Mouse (Mus musculus): ENCODE results near the gene Vmn2r83. TPM values are rescaled to one million over a fixed set of nuclear protein-coding genes. Genes with fewer than 3 reads are reported as not detected.
"Not testable (repeated sequence)": the region's sequence is repeated elsewhere in the genome, so short reads cannot be mapped to it uniquely, and the experiment has no call there.

Vmn2r83 gene
- polyA plus RNA-seq (2016; fragmentation: Nextera tagmentation; extraction: Ambion mirVana): not detected in 2 replicates

DNA sequence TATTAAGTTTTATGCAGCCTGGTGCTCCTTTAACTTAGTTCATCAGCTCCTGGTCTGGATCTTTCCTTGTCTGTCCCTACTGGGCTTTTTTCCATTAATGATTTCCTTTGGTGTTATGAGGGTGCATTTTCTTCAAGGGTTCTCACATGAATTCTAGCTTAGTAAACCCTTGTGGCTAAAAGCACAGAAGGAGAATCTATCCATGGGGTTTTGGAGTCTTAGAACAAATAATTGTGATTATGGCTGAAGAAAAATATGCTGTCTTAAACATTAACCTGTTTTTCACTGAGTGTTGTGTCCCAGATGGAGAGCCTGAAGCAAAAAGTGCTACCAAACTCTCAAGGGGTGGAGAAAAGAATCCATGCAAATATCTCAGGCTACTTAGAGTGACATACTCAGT is at the start of gene Vmn2r83:
Vmn2r83 (plus strand) TSS at position 301 of the 400 bp plus-strand sequence.
- Histone ChIP-seq H3K27ac (no peak within 1 kb of the TSS), H3K4me1 (no peaks in the 10 kb centered on the region), H3K9me3 (no peaks in the 10 kb centered on the region), H3K36me3 (no peaks in the 10 kb centered on the region), H3K27me3 (ENCODE audit: insufficient read depth, poor library complexity, severe bottlenecking) (no peaks in the 10 kb centered on the region), H3K4me3 (no peak within 1 kb of the TSS)
- DNase-seq (ENCODE audit: low spot score): no peak

GRCm38 (mm10) chr10:79435141-79435820 is 33.2 kb upstream of the Vmn2r83 start:
- H3K4me3 ChIP-seq; H3K9me3 ChIP-seq; H3K36me3 ChIP-seq; H3K27ac ChIP-seq; H3K4me1 ChIP-seq; DNase-seq (ENCODE audit: low spot score); H3K27me3 ChIP-seq (ENCODE audit: insufficient read depth, poor library complexity, severe bottlenecking): not testable (repeated sequence)
- 78% methylated on average over 23 of the region's 23 CpGs for WGBS

DNA sequence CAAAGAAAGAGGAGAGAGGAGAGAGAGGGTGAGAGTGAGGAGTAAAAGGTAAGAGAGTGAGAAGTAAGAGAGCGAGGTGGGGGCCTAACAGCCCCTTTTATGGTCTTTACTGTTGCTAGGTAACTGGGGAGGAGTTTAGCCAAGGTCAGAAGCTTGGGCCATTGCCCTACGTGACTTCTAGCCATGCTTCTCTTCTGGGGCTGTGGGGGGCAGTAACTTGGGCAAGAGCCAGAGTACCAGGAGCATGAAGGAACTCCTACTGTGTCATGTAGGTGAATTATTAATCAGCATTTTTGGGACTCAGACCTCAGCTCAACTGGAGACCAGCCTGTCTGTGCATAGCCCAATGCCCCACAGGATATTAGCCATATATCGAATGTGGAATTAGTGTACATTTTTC is 27.4 kb downstream of the Vmn2r83 start:
- no peak overlapping the region for H3K27ac ChIP-seq
- H3K4me3 ChIP-seq: no peak overlapping the region
- H3K27me3 ChIP-seq (ENCODE audit: insufficient read depth, poor library complexity, severe bottlenecking): no peaks in the 10 kb centered on the region
- 0 out of 2 replicates have a peak, but pooled peaks cover 2% of the 10 kb centered on the region for H3K9me3 ChIP-seq
- no peaks in the 10 kb centered on the region for H3K36me3 ChIP-seq
- 60% methylated on average over 3 of the region's 3 CpGs for WGBS
- DNase-seq (ENCODE audit: low spot score): no peak
- H3K4me1 ChIP-seq: no peaks in the 10 kb centered on the region

DNA sequence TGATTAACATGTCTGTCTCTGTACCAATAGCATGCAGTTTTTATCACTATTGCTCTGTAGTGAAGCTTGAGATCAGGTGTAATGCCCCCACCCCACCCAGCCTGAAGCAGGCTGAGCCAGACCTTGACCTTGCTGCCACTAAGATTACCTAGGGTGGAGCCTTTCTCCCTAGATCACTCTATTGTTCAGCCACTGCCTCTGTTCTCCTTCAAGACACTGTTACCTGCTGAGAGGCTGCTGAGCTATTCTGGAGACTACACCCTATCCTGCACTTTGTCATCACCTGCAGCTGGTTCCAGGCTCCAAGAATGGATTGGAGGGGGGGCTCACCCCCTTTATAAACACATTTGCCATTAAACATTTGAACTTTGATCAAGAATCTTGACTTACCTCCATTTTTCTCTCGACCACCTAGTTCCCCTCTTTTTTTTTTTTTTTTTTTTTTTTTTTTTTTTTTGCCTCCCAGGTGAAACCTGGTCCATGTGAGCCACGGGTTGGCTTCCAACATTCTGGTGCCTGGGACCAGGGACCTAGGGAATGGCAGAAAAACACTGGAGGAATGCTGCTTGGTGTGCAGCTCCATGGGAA is 28.3 kb downstream of the Vmn2r83 start:
- Histone ChIP-seq H3K36me3 (no peaks in the 10 kb centered on the region), H3K9me3 (0 out of 2 replicates have a peak, but pooled peaks cover 2% of the 10 kb centered on the region), H3K4me1 (no peaks in the 10 kb centered on the region), H3K27ac (no peak overlapping the region), H3K27me3 (ENCODE audit: insufficient read depth, poor library complexity, severe bottlenecking) (no peaks in the 10 kb centered on the region), H3K4me3 (no peak overlapping the region)
- no peak for DNase-seq (ENCODE audit: low spot score)
- WGBS: 55% methylated on average over 2 of the region's 2 CpGs

- 63% methylated on average over 6 of the region's 6 CpGs for WGBS
- DNase-seq (ENCODE audit: low spot score): no peak
Measured at GRCm38 (mm10) chr10:79502830-79503644, 34.5 kb downstream of the Vmn2r83 start.

GRCm38 (mm10) chr10:79506709-79507108 is 38.2 kb downstream of the Vmn2r83 start:
- no peak for DNase-seq (ENCODE audit: low spot score)
- Histone ChIP-seq H3K4me3 (no peak overlapping the region), H3K27ac (no peak overlapping the region), H3K36me3 (no peaks in the 10 kb centered on the region), H3K4me1 (no peaks in the 10 kb centered on the region), H3K9me3 (no peaks in the 10 kb centered on the region), H3K27me3 (ENCODE audit: insufficient read depth, poor library complexity, severe bottlenecking) (no peaks in the 10 kb centered on the region)
- WGBS: 74% methylated on average over 2 of the region's 2 CpGs

More at GRCm38 (mm10) chr10:79502830-79503644, 34.5 kb downstream of the Vmn2r83 start:
- Histone ChIP-seq H3K4me3 (no peak overlapping the region), H3K27me3 (ENCODE audit: insufficient read depth, poor library complexity, severe bottlenecking) (no peaks in the 10 kb centered on the region), H3K36me3 (no peaks in the 10 kb centered on the region), H3K27ac (no peak overlapping the region), H3K4me1 (no peaks in the 10 kb centered on the region), H3K9me3 (0 out of 2 replicates have a peak, but pooled peaks cover 2% of the 10 kb centered on the region)

DNA sequence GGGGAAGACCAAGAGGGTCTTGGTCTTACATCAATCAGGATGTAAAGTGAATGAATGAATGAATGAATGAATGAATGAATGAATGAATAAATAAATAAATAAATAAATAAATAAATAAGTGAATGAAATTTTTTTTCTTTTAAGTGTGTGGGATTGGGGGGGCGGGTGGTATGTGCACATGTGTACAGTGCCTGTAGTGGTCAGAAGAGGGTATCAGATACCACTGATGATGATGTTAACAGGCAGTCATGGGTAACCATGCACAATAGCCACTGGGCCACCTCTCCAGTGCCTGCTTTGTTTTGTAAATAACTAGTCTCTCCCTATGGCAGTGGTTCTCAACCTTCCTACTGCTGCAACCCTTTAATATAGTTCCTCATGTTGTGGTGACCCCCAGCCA is 55.9 kb downstream of the Vmn2r83 start:
- no peaks in the 10 kb centered on the region for H3K9me3 ChIP-seq
- H3K27me3 ChIP-seq (ENCODE audit: insufficient read depth, poor library complexity, severe bottlenecking): no peaks in the 10 kb centered on the region
- H3K4me1 ChIP-seq: no peaks in the 10 kb centered on the region; the same call in 1 of the 2 replicates
- no peak overlapping the region for H3K27ac ChIP-seq
- no peak overlapping the region for H3K4me3 ChIP-seq
- DNase-seq (ENCODE audit: low spot score): no peak
- H3K36me3 ChIP-seq: peaks cover 25% of the 10 kb centered on the region
- WGBS: 74% methylated on average over 1 of the region's 1 CpGs

DNA sequence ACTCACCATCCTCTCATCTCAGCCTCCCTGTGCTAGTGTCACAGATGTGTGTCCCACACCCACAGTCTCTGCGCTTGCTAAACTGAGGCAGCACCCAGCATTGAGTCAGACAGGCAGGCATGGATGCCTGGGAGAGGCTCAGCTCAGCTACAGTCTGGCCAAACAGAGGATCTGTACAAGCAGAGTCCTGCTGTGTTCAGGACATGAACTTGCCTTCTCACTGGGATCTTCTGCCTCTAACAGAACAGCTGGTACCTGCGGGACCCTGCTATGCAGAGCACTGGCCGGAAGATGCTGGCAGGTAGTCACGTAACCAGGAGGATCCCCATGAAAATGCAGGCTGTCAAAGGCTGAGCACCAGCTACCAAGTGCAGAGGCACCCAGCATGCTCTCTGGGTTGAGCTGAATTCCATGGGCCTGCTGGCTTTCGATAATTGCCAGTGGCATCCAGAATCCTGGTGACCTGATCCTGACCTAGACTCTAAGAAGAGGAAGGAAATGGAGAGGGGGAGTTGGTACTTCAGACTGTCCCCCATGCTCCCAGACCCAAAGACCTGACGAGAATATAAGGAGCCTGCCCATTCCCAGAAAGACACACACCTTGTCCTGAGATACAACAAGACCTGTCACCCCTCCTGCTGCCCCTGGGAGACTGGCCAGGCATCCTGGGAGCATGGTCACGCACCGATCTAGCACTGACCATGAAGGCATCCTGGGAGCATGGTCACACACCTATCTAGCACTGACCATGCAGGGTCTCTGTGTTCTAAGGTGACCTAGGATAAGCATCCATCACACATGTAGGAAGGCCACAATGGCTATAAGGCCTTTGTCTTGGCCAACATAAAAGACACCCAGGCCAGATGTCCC is 57.2 kb downstream of the Vmn2r83 start:
- no peaks in the 10 kb centered on the region for H3K27me3 ChIP-seq (ENCODE audit: insufficient read depth, poor library complexity, severe bottlenecking)
- 0 out of 2 replicates have a peak, but pooled peaks cover 3% of the 10 kb centered on the region for H3K4me1 ChIP-seq
- no peak overlapping the region for H3K27ac ChIP-seq
- H3K4me3 ChIP-seq: no peak overlapping the region
- peaks cover 29% of the 10 kb centered on the region for H3K36me3 ChIP-seq
- WGBS: 92% methylated on average over 8 of the region's 8 CpGs
- H3K9me3 ChIP-seq: no peaks in the 10 kb centered on the region
- peak; percentile 74 for DNase-seq (ENCODE audit: low spot score)

DNA sequence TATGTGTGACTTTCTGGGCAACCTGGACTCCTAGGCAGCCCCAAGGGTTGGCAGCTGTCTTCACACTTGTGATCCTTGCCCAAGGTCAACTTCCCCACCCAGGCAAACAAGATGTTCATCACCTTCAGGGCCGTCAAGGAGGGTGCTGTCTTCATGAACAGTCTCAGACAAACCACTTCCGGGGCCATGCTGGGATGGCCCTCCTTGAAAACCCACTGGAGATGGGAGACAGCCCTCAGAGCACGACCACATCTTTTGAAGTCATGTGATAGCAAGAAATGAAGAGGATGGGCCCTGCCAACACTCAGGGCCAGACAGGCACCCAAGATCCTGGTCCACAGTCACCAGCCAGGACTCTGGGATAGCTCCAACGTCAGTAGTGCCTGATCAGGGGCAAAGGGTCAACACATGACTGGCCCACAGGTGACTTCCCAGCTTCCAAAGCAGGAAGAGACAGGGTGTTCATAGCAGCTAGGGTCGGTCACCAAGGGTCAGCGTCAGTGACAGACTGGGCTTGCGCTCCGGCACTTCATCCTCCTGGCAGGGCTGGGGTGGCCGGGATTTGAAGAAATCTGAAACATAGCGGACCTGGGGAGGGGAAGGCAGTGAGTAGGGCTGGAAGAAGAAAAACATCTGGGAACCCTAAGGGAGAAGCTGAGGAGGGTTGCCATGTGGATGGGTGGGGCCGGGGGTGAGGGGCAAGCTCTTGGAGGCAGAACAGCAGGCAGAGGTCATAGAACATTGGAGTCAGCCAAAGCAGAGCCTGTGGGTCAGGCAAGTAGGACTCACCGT is 58.3 kb downstream of the Vmn2r83 start:
- no peak overlapping the region for H3K4me3 ChIP-seq
- no peak overlapping the region for H3K27ac ChIP-seq
- H3K27me3 ChIP-seq (ENCODE audit: insufficient read depth, poor library complexity, severe bottlenecking): no peaks in the 10 kb centered on the region
- H3K9me3 ChIP-seq: no peaks in the 10 kb centered on the region
- 0 out of 2 replicates have a peak, but pooled peaks cover 3% of the 10 kb centered on the region for H3K4me1 ChIP-seq
- no peak for DNase-seq (ENCODE audit: low spot score)
- H3K36me3 ChIP-seq: peaks cover 29% of the 10 kb centered on the region
- WGBS: 83% methylated on average over 12 of the region's 12 CpGs

DNA sequence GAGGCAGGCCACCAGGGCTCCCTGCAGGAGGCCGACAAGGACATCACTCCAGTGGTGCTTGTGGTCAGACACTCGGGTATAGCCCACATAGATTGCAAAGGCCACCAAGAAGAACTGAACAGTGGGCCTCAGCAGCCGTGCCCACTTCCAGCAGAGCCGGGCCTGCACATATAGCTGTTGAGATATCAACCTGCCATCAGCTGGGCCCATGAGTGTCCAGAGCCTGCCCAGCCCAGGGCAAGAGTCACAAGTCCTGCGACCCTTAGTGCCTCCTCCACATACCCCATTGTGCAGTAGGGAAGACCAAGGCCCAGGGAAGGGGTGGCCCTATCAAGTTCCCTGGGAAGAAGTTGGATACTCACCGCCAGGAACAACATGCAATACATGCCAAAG is 58.9 kb downstream of the Vmn2r83 start:
- DNase-seq (ENCODE audit: low spot score): peak; percentile 74
- H3K27ac ChIP-seq: no peak overlapping the region
- H3K4me3 ChIP-seq: no peak overlapping the region
- 87% methylated on average over 6 of the region's 6 CpGs for WGBS
- peaks cover 29% of the 10 kb centered on the region for H3K36me3 ChIP-seq
- no peaks in the 10 kb centered on the region for H3K27me3 ChIP-seq (ENCODE audit: insufficient read depth, poor library complexity, severe bottlenecking)
- 0 out of 2 replicates have a peak, but pooled peaks cover 4% of the 10 kb centered on the region for H3K4me1 ChIP-seq
- no peaks in the 10 kb centered on the region for H3K9me3 ChIP-seq

GRCm38 (mm10) chr10:79528081-79528480 is 59.5 kb downstream of the Vmn2r83 start:
- Histone ChIP-seq H3K36me3 (peaks cover 29% of the 10 kb centered on the region), H3K4me1 (peaks cover 11% of the 10 kb centered on the region), H3K27ac (no peak overlapping the region), H3K27me3 (ENCODE audit: insufficient read depth, poor library complexity, severe bottlenecking) (no peaks in the 10 kb centered on the region), H3K4me3 (no peak overlapping the region), H3K9me3 (no peaks in the 10 kb centered on the region)
- WGBS: 78% methylated on average over 3 of the region's 3 CpGs
- DNase-seq (ENCODE audit: low spot score): peak; percentile 48

DNA sequence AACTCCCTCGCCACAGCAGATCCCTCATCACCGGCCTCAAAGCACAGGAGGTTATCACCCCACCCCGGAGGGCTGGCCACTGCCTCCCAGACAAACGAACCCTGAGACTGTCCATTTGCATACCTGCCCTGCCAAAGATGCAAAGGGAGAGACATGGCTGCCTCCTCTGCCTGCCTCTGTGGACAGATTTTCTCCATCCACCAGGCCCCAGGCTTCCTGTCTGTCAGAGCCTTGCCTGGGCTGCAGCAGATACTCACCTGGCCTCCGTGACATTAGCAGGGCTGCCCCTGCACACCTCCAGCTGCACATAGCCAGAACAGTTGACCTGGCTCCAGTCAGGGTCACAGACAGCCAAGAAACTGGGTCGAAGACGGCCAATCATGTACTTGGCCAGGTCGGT is 61.7 kb downstream of the Vmn2r83 start:
- H3K4me3 ChIP-seq: no peak overlapping the region
- peaks cover 21% of the 10 kb centered on the region for H3K4me1 ChIP-seq
- H3K27ac ChIP-seq: no peak overlapping the region
- whole genome bisulfite sequencing: 66% methylated on average over 8 of the region's 8 CpGs
- peaks cover 11% of the 10 kb centered on the region; the same call in 1 of the 2 replicates for H3K27me3 ChIP-seq (ENCODE audit: insufficient read depth, poor library complexity, severe bottlenecking)
- no peaks in the 10 kb centered on the region for H3K9me3 ChIP-seq
- peaks cover 29% of the 10 kb centered on the region for H3K36me3 ChIP-seq
- peak; percentile 68 for DNase-seq (ENCODE audit: low spot score)

All from heart, embryonic 10.5 days (tissue).